Mouse (Mus musculus) erythroblast, embryonic 14.5 days (primary cell): Measurements from ENCODE around the gene Gm9970.

Experiments
- GATA1 ChIP-seq: IDR thresholded peaks from 2 replicates; pipeline ENCODE4 v1.6.1; 2012; ENCODE audit warnings: low read length, inconsistent platforms, mixed read lengths
- TAL1 ChIP-seq: IDR thresholded peaks from 3 replicates; pipeline ENCODE4 v1.6.1; 2012; ENCODE audit warnings: low read length, inconsistent platforms, mixed read lengths

DNA sequence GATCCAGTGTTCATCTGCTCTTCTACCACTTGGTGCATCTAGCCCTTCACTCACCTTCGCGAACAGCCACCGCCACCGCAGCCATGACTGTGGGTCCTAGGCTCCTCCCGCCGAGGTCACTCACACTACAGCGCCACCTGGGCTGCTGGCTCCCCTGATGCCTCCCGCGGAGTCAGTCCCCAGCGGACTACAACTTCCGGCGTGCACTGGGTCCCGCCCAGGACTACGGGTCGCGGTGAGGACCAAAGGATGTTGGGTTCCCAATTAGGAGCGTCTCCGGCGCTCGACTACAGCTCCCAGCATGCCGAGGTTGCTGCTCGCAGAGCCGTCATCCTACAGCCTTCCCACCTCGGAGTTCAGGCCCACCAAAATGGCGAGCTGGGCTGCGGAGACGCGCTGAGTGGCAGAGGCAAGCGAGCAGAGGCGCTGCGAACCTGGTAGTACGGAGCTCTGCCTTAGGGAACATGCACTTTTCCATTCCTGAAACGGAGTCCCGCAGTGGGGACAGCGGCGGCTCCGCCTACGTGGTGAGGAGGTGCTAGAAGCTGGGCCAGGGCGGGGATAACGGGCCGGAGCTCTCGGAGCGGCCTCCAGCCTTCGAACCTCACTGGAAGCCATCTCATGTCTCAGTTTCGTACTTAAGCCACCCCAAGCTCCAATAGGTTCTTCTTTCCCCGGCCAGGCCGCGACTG is 47.9 kb downstream of the Gm9970 start, which contains the start of the genes Snx17 and Eif2b4:
- TF ChIP-seq TAL1 (no peak), GATA1 (no peak)
